Mouse (Mus musculus) cerebellum, adult 9-11 months (tissue): ENCODE results near the gene Stil.
"Not testable (repeated sequence)": the region's sequence is repeated elsewhere in the genome, so short reads cannot be mapped to it uniquely, and the experiment has no call there.

Experiments
- DNase-seq: peaks from one replicate; pipeline ENCODE4 v3.0.0; 2022

The Stil gene

DNA sequence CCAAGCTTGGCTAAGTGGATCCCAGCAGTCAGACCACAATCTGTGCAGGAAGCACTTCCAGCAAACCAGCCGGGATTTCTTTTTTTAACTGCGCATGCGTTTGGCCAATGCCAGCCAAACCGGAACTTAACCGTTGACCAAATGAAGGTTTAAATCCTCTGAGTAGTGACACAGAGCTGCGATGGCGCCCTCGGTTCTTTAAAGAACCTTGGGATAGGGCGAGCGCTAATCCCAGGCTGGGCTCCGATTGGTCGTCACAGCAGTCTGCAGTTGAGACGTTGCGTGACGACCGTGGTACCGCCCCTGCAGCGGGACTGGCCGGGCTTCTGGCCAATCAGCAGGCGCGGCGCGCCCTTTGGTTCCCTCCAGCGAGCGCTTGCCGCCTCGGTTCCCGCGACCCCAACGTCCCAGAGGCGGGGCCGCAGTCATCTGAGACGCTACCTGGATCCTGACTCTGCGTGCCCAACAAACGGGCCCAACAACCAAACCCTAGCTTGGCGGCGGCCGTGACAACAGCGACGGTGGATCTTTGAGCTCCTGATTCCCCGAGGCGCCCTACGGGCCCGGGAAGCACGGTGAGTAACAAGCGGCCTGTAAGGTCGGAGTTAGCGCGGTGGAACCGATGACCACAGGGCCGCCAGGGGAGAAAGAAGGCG lies at the start of gene Stil:
Stil (plus strand) TSS at position 387 of the 656 bp plus-strand sequence.
- peak; percentile 97 for DNase-seq

GRCm38 (mm10) chr4:114953172-114953571 lies 46.8 kb upstream of the Stil start:
- no peak for DNase-seq

- no peak for DNase-seq
Measured at GRCm38 (mm10) chr4:114957403-114957802, 42.6 kb upstream of the Stil start.

DNA sequence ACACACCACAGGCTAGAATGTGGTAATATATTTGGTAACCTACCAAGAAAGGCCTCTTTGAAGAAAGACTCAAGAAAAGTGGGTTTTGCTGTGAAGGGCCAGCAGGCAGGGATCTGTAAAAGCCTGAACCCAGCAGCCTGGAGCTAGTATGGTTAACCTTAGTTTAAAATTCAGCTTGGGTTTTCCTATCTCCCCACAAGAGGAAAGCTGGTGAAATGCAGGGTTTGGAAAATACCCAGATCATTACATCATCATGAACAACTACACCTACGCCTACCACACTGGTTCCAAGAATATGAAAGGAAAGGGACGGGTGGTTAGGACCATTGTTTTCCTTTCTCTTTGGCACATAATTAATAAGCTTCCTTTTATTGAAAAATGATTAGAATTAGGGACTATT lies 41.7 kb upstream of the Stil start:
- no peak for DNase-seq

GRCm38 (mm10) chr4:114958786-114959185 lies 41.2 kb upstream of the Stil start:
- DNase-seq = no peak

DNA sequence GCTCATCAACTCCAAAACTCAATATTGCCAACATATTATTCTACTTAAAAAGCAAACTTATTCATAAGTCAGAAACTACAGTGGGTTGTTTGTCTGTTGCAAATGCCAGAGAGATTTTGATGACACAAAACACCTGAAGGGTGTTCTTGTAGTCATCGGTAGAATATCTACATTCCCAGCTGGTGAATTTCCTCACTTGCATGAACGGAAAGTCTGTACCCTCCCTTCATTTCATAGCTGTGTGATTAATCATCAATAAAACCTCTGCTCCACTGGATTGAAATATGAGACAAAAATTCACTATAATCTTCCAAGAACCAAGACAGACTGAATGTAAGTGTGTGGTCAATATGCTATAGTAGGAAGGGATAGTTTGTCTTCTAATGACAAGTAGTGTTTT lies 40.4 kb upstream of the Stil start:
- DNase-seq = no peak

GRCm38 (mm10) chr4:114960881-114961280 lies 39.1 kb upstream of the Stil start:
- DNase-seq = not testable (repeated sequence)

DNA sequence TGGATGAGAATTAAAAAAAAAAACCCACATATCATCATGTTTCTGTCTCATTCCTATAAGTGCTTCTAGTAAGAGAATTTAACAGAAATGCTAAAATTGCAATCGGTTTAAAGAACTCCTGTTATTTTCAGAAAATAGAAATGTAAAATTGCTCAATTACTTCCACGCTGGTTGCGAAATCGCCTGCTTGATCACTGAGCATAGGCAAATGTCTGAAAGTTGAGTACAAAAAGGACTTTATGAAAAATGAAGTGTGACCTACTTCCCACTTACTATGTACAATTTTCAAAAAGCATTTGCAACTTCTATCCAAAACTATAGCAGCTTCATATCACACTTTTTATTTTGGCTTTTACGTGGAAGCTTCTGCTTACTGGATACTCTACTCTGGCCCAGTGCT lies 29.2 kb upstream of the Stil start:
- DNase-seq = no peak

DNA sequence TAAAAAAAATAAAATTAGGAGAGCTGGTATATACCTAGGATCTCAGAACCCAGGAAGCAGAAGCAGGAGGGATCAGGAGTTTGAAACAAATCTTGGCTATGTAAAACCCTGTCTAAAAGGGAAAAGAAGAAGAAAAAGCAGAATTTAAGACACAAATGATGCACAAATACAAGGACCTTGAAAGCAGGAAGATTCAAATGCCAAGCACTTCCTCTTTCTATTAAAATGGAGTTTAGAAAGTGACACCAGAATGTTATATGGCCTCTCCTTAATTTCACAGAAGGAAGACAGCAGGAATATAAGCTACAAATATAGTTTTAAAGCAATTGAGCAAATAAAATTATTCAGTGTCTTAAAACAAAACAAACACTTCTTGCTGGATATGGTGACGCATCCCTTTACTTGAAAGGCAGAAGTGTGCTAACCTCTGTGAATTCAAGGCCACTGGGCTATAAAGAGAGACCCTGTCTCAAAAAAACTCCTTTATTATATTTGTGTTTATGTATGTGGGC lies 26.7 kb upstream of the Stil start:
- DNase-seq = no peak

- no peak for DNase-seq
Measured at GRCm38 (mm10) chr4:114982619-114983018, 17.3 kb upstream of the Stil start.

GRCm38 (mm10) chr4:114983020-114983419 lies 16.9 kb upstream of the Stil start:
- no peak for DNase-seq

DNA sequence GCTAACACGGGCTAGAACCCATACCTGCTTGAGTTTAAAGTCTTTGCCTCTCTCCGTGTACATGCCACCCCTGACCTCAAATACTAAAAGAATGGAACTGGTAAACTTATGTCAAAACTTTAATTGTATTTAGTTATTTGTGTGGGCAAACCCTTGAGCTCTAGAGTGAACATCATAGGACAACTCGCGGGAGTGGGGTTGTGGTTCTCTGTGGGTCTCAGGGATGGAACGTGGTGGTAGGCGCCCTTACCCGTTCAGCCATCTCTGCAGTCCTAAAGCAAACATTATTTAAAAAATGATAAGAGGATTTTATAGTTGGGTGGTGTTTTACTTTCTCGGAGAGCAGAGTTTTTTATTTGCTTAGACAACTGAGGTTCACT lies 13.8 kb upstream of the Stil start:
- DNase-seq = no peak

- DNase-seq = peak; percentile 87
Measured at GRCm38 (mm10) chr4:114986591-114987432, 13.1 kb upstream of the Stil start, which contains the start of gene Cmpk1. TSS of gene Cmpk1 (minus strand) at chr4:114987241.

DNA sequence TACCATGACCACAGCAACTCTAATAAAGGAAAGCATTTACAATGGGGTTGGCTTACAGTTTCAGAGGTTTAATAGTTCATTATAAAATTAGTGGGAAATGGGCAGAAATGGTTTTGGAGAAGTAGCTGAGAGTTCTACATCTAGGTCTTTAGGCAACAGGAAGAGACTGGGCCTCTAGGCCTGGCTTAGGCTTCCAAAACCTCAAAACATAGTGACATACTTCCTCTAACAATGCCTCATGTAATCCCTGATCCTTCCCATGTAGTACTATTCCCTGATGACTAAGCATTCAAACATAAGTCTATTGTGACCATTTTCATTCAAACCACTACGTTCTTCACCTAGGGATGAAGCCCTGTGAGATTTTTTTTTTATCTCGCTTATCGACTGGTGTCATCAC lies 5.7 kb upstream of the Stil start:
- DNase-seq = no peak

DNA sequence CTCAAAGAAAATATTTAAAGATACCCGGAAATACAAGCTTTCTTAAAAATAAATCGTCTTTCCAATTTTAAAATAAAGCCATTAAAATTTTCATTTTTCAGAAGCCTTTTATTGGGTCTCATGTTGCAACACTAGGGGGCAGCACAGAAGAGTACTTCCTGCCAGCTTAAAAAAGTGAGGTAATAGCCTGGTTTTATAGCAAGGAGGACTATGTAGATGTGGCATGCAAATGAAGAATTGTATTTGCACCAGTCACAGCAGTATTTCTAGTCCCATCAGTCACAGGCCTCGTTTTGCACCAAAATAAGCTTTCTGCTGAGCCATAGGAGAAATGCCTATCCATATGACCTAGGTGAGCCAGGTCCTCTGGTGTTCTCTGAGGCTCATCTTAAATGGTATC lies 2.9 kb upstream of the Stil start:
- no peak for DNase-seq

DNA sequence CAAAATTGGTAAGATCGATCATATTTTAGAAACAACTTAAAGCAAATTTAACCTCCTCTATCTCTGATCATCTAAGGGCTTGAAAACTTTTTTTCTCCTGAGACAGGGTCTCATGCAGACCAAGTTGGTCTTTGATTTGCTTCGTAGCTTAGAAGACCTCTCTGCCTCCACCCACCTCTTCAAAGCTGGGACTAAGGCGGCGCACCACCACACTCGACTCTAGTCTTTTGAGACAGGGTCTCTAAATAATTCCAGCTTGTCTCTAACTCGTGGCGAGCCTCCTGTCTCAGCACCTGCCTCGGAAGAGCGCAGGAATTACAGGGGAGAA lies 550 bp upstream of the Stil start:
- DNase-seq = no peak

DNA sequence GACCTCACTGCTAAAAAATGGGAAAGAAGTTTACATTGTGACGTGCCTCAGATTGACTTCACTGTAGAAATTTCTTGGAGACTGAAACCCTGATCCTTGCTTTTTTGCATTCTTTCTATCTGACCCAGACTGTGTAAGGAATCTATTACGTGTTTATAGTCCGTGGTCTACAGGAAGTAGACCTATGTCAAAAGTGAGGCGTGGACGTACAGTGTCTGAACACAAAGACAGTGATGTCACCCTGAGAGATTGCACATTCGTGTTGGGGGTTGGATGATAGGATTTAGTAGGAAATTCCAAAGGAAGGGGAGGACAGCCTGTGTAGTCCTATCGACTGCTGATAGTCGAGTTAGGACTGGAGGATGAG lies 453 bp downstream of the Stil start:
- no peak for DNase-seq

DNA sequence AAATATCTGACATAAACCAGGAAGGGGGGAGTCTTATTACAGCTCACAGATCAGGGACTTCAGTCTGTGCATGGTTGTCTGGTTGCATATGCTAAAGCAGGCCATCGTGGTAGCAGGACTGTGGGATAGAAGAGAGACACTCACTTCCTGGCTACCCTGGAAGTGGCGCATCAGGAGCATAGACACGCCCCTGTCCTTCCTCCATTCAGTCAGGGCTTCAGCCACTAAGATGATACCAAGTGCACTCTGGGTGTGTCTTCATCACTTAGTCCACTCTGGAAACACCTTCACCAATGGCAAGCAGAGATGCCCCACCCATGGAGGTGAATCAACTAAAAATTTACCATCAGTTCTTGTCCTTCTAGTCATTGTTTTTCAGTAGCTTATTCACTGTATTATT lies 14.3 kb downstream of the Stil start:
- no peak for DNase-seq

DNA sequence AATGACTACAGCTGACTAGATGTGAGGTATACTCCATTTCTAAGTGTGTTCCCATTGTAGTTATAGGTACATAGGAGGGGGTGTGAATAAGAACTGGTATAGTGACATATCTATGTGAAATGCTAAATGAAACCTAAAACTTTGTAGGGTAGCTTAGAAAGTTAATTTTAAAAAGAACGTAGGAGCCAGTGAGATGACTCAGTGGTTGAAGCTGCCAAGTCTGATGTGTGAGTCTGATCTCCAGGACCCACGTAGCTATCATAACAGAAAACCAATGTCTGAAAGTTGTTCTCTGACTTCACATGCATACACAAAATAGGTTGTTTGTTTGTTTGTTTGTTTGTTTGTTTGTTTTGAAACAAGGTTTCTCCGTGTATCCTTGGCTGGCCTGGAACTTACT lies 20.0 kb downstream of the Stil start:
- no peak for DNase-seq

- DNase-seq = no peak
Measured at GRCm38 (mm10) chr4:115035043-115035442, 35.1 kb downstream of the Stil start.

DNA sequence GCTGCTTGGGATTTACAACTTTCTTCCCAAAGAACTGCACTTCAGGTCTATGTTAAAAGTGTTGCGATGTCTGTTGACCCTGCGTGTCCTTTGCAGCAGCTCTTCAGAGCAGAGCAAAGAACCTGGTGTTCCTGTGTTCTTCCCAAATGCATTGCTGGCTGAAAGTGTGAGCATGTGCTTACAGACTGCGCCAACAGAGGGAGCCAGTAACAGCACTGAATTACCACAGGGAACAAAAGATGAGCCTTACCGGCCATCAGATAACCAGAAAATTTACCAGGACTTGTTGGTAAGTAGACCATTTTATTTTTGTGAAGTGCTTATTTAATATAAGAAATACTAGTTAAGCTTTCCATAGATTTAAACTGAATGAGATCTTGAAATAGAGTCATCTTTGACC lies 38.3 kb downstream of the Stil start:
- no peak for DNase-seq

- DNase-seq = no peak
Measured at GRCm38 (mm10) chr4:115045621-115046020, 45.7 kb downstream of the Stil start.

GRCm38 (mm10) chr4:115047750-115048149 lies 47.8 kb downstream of the Stil start:
- no peak for DNase-seq

- no peak for DNase-seq
Measured at GRCm38 (mm10) chr4:115048190-115048589, 48.2 kb downstream of the Stil start.

GRCm38 (mm10) chr4:115051245-115051644 lies 51.3 kb downstream of the Stil start:
- DNase-seq = no peak
